Mouse (Mus musculus) cerebellum, adult 2 months (tissue): ENCODE measurements around the gene Alg14. TPM values are rescaled to one million over a fixed set of nuclear protein-coding genes. Genes with fewer than 3 reads are reported as not detected.
A peak's percentile ranks its signal among the peaks of the same experiment; 100 is the strongest.

Experiments used
- DNase-seq, 2 experiments: peaks; one replicate each; pipeline ENCODE4 v3.0.0; 2021
- H3K27ac ChIP-seq: fragments of 200-500 bp; 2 replicates; pipeline ENCODE4 v1.5.1; 2012; ENCODE audit warnings: low read length, control low read depth, inconsistent platforms; ENCODE audit not compliant: insufficient read depth
- H3K27me3 ChIP-seq: fragments of 200-500 bp; 2 replicates; pipeline ENCODE4 v1.6.1; 2012; ENCODE audit warnings: inconsistent platforms, mild to moderate bottlenecking, low read length, moderate library complexity; ENCODE audit not compliant: control insufficient read depth, insufficient read depth
- H3K4me1 ChIP-seq: fragments of 200-500 bp; 2 replicates; pipeline ENCODE4 v1.6.1; 2011; ENCODE audit warnings: low read length; ENCODE audit not compliant: control insufficient read depth, insufficient read depth
- H3K4me3 ChIP-seq: fragments of 200-500 bp; replicated peaks from 2 replicates; pipeline ENCODE3; 2011; ENCODE audit warnings: mild to moderate bottlenecking, low read depth, low read length, control low read depth; ENCODE audit not compliant: insufficient read depth
- CTCF ChIP-seq: fragments of 200-500 bp; IDR thresholded peaks from 2 replicates; pipeline ENCODE4 v1.5.1; 2011; ENCODE audit warnings: low read depth, mild to moderate bottlenecking, control low read depth, low read length, moderate library complexity, borderline replicate concordance; ENCODE audit not compliant: insufficient read depth
- POLR2A ChIP-seq: fragments of 200-500 bp; IDR thresholded peaks from 2 replicates; pipeline ENCODE4 v1.6.1; 2011; ENCODE audit warnings: low read length, control low read depth, borderline replicate concordance; ENCODE audit not compliant: insufficient read depth
- whole genome bisulfite sequencing: fragments of 180-500 bp; shearing (Covaris S2); methylation state at CpG from one replicate; pipeline ENCODE4 v1.1.7; 2018; 5-methylcytosine and 5-hydroxymethylcytosine counted together
- polyA plus RNA-seq: library from polyadenylated mRNA; depleted of rRNA; stranded (reverse); fragments of >200 nt; gene quantifications from 2 replicates; pipeline ENCODE4 v1.2.3, GENCODE M21; 2012

The Alg14 gene
- polyA plus RNA-seq, 1 experiment, result 27.1 TPM

- DNase-seq, result no peak
Measured at GRCm38 (mm10) chr3:121343224-121343623, 51.7 kb downstream of the Alg14 start.

GRCm38 (mm10) chr3:121344056-121344945 lies 52.7 kb downstream of the Alg14 start:
- Histone ChIP-seq H3K4me3 (no peak overlapping the region), H3K27me3 (no peaks in the 10 kb centered on the region), H3K4me1 (peaks cover 3% of the 10 kb centered on the region), H3K27ac (no peak overlapping the region)
- 49% methylated on average over 8 of the region's 8 CpGs for WGBS
- no peak for TF ChIP-seq CTCF
- no peak for TF ChIP-seq POLR2A
- DNase-seq, result no peak

More at GRCm38 (mm10) chr3:121343224-121343623, 51.7 kb downstream of the Alg14 start:
- no peak overlapping the region for H3K27ac ChIP-seq
- TF ChIP-seq CTCF (no peak), POLR2A (no peak)
- H3K4me1 ChIP-seq, result no peaks in the 10 kb centered on the region
- WGBS, result 95% methylated on average over 7 of the region's 7 CpGs
- no peak overlapping the region for H3K4me3 ChIP-seq
- no peaks in the 10 kb centered on the region for H3K27me3 ChIP-seq

- 71% methylated on average over 11 of the region's 11 CpGs for WGBS
- Histone ChIP-seq H3K4me3 (no peak overlapping the region), H3K4me1 (peaks cover 11% of the 10 kb centered on the region), H3K27ac (no peak overlapping the region), H3K27me3 (no peaks in the 10 kb centered on the region)
- DNase-seq, result no peak
- TF ChIP-seq CTCF (no peak), POLR2A (no peak)
Measured at GRCm38 (mm10) chr3:121344951-121345642, 53.5 kb downstream of the Alg14 start.

GRCm38 (mm10) chr3:121345643-121346000 lies 54.0 kb downstream of the Alg14 start:
- Histone ChIP-seq H3K27me3 (no peaks in the 10 kb centered on the region), H3K4me3 (no peak overlapping the region), H3K27ac (no peak overlapping the region), H3K4me1 (peaks cover 14% of the 10 kb centered on the region)
- TF ChIP-seq CTCF, result no peak
- WGBS, result 91% methylated on average over 6 of the region's 6 CpGs
- no peak for DNase-seq

GRCm38 (mm10) chr3:121346507-121347267 lies 55.1 kb downstream of the Alg14 start:
- DNase-seq, result no peak
- no peak overlapping the region for H3K4me3 ChIP-seq
- WGBS, result 97% methylated on average over 12 of the region's 12 CpGs
- H3K4me1 ChIP-seq, result peaks cover 14% of the 10 kb centered on the region
- no peaks in the 10 kb centered on the region for H3K27me3 ChIP-seq
- H3K27ac ChIP-seq, result no peak overlapping the region
- TF ChIP-seq POLR2A (no peak), CTCF (no peak)

GRCm38 (mm10) chr3:121348792-121349191 lies 57.2 kb downstream of the Alg14 start:
- Histone ChIP-seq H3K27ac (no peak overlapping the region), H3K4me3 (no peak overlapping the region), H3K4me1 (peaks cover 14% of the 10 kb centered on the region), H3K27me3 (no peaks in the 10 kb centered on the region)
- DNase-seq, result no peak
- WGBS, result 69% methylated on average over 6 of the region's 6 CpGs
- TF ChIP-seq POLR2A (no peak), CTCF (no peak)

- H3K27me3 ChIP-seq, result no peaks in the 10 kb centered on the region
- H3K4me3 ChIP-seq, result no peak overlapping the region
- TF ChIP-seq POLR2A (no peak), CTCF (no peak)
- DNase-seq, result peak in 1 of 2 experiments; percentile 34
- 43% methylated on average over 33 of the region's 33 CpGs for WGBS
- H3K27ac ChIP-seq, result no peak overlapping the region
- peaks cover 15% of the 10 kb centered on the region for H3K4me1 ChIP-seq
Measured at GRCm38 (mm10) chr3:121349334-121350169, 58.0 kb downstream of the Alg14 start.
